Mouse (Mus musculus): ENCODE results near the gene Snrnp25. TPM values are rescaled to one million over a fixed set of nuclear protein-coding genes. Genes with fewer than 3 reads are reported as not detected.

Gene Snrnp25
- polyA plus RNA-seq, 1 experiment from 2014 or later = 41.2 TPM

Other genes with a start within 250 kb of the Snrnp25 start
- 0.20 and 0.53 TPM in 2 replicates for gene 4930524B15Rik, start 239.8 kb upstream of the Snrnp25 start, polyA plus RNA-seq (2015; fragmentation: Nextera tagmentation; extraction: Ambion mirVana)
- 730 and 757 TPM in 2 replicates for gene Nsg2, start 205.0 kb upstream of the Snrnp25 start, polyA plus RNA-seq (2015; fragmentation: Nextera tagmentation; extraction: Ambion mirVana)
- not detected in 2 replicates for gene Il9r, start 5.1 kb upstream of the Snrnp25 start, polyA plus RNA-seq (2015; fragmentation: Nextera tagmentation; extraction: Ambion mirVana)
- 18.5 and 24.0 TPM in 2 replicates for gene Rhbdf1, start 16.9 kb downstream of the Snrnp25 start, polyA plus RNA-seq (2015; fragmentation: Nextera tagmentation; extraction: Ambion mirVana)
- 36.1 and 41.7 TPM in 2 replicates for gene Mpg, start 21.1 kb downstream of the Snrnp25 start, polyA plus RNA-seq (2015; fragmentation: Nextera tagmentation; extraction: Ambion mirVana)
- 45.3 and 52.4 TPM in 2 replicates for gene Nprl3, start 62.3 kb downstream of the Snrnp25 start, polyA plus RNA-seq (2015; fragmentation: Nextera tagmentation; extraction: Ambion mirVana)
- gene Hba-x, start 71.0 kb downstream of the Snrnp25 start, polyA plus RNA-seq (2015; fragmentation: Nextera tagmentation; extraction: Ambion mirVana) = 3.2 and 11.6 TPM in 2 replicates
- gene Hba-a1, start 78.1 kb downstream of the Snrnp25 start, polyA plus RNA-seq (2015; fragmentation: Nextera tagmentation; extraction: Ambion mirVana) = 2,278 and 2,570 TPM in 2 replicates
- gene Hbq1b, start 81.5 kb downstream of the Snrnp25 start, polyA plus RNA-seq (2015; fragmentation: Nextera tagmentation; extraction: Ambion mirVana) = 1.1 and 1.5 TPM in 2 replicates
- 5,737 and 6,589 TPM in 2 replicates for gene Hba-a2, start 91.1 kb downstream of the Snrnp25 start, polyA plus RNA-seq (2015; fragmentation: Nextera tagmentation; extraction: Ambion mirVana)
- gene Hbq1a, start 94.7 kb downstream of the Snrnp25 start, polyA plus RNA-seq (2015; fragmentation: Nextera tagmentation; extraction: Ambion mirVana) = 1.7 and 2.0 TPM in 2 replicates
- 21.6 and 23.4 TPM in 2 replicates for gene Sh3pxd2b, start 142.4 kb downstream of the Snrnp25 start, polyA plus RNA-seq (2015; fragmentation: Nextera tagmentation; extraction: Ambion mirVana)
- gene Ubtd2, start 250.0 kb downstream of the Snrnp25 start, polyA plus RNA-seq (2015; fragmentation: Nextera tagmentation; extraction: Ambion mirVana) = 43.0 and 46.6 TPM in 2 replicates